Mouse (Mus musculus): ENCODE measurements around the gene Tle2. TPM values are rescaled to one million over a fixed set of nuclear protein-coding genes. Genes with fewer than 3 reads are reported as not detected.

The Tle2 gene
- total and polyA plus RNA-seq, 3 experiments: 0.45 to 3.6 (median 1.5) TPM

DNA sequence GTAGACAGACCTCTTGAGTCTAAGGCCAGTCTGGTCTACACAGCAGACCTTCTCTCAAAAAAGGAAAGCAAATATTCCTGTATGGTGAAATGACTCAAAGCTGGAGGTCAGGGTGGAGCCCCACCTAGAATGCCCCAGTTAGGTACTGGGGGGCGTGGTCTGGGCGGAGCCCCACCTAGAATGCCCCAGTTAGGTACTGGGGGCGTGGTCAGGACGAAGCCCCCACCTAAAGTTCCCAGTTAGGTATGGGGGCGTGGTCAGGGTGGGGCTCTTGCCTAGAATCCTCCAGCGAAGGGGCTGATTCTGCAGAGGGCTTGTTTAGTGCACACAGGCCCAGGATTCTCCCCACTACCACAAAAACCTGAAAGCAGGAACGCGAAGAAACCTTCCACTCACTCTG is 49.1 kb downstream of the Tle2 start:
- Histone ChIP-seq H3K36me3 (replicated peaks) (peaks cover 64% of the 10 kb centered on the region), H3K9me3 (replicated peaks) (no peaks in the 10 kb centered on the region), H3K27me3 (ENCODE audit: insufficient read depth, low read length) (no peaks in the 10 kb centered on the region), H3K4me3 (ENCODE audit: low read depth, low read length) (peak overlapping the region; percentile 3; the same call in 1 of the 2 replicates), H3K4me1 (ENCODE audit: insufficient read depth, low read depth, low read length) (peaks cover 44% of the 10 kb centered on the region)
- no peak for TF ChIP-seq GATA2 (IDR thresholded peaks at IDR 0.05; ENCODE audit: borderline replicate concordance, low read depth, low read length)
- no peak for TF ChIP-seq CTCF (IDR thresholded peaks at IDR 0.05; ENCODE audit: low read depth, low read length)
- no peak for TF ChIP-seq POLR2AphosphoS5 (IDR thresholded peaks at IDR 0.05; ENCODE audit: insufficient replicate concordance, low read depth, low read length)
- TF ChIP-seq GATA1 (IDR thresholded peaks at IDR 0.05; ENCODE audit: borderline replicate concordance, low read length): no peak
- no peak for TF ChIP-seq TAL1 (conservative IDR thresholded peaks at IDR 0.05; ENCODE audit: low read depth, low read length)
- no peak for DNase-seq (ENCODE audit: low spot score)
- ATAC-seq (ENCODE audit: extremely low read depth, insufficient number of reproducible peaks, low FRiP score, poor library complexity, severe bottlenecking): no peak

DNA sequence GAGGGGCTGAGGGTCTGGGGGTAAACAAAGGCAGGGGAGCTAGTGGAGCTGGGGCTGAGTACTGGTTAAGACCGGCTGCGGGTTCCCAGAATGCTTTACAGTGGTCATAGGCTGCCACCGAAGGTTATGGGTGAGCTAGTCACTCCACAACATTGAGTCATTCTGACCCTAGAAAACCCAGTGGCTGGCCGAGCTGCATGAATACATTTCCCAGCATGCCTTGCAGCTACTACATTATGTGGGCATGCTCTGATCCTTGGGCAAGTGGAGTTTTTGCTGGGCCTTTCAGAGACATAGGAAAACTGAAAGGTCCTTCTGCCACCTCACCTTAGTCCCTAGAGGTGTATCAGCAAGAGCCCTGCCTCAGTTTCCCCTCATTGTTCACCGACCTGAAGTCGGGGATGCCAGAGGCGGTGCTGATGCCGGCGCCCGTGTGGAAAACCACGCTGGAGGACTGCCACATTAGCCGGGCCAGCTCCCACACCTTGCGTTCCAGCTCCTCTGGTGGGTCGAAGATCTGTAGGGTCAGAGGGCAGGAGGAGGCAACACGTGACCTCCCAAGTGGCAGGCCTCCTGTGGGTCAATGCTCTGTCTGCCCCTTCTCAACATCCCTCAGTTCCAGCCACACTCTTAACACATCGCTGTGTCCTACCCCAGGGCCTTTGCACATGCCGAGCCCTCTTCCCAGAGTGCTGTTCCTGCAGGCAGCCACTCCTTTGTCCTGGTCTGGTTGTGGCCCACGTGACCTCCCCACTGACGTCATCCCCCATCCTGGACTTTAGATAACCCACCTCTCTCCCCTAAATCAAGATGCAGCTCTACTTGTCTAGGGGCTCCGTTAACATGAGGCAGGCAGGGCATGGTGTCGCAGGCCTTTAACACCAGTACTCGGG is 52.0 kb downstream of the Tle2 start:
- Histone ChIP-seq H3K36me3 (replicated peaks) (peaks cover 53% of the 10 kb centered on the region), H3K9me3 (replicated peaks) (no peaks in the 10 kb centered on the region), H3K27me3 (ENCODE audit: insufficient read depth, low read length) (peaks cover under 1% of the 10 kb centered on the region; the same call in 1 of the 2 replicates), H3K4me3 (ENCODE audit: low read depth, low read length) (peak overlapping the region; percentile 84), H3K4me1 (ENCODE audit: insufficient read depth, low read depth, low read length) (peaks cover 61% of the 10 kb centered on the region)
- DNase-seq (ENCODE audit: low spot score) (no peak), ATAC-seq (ENCODE audit: extremely low read depth, insufficient number of reproducible peaks, low FRiP score, poor library complexity, severe bottlenecking) (no peak)
- no peak for TF ChIP-seq POLR2AphosphoS5 (IDR thresholded peaks at IDR 0.05; ENCODE audit: insufficient replicate concordance, low read depth, low read length)
- no peak for TF ChIP-seq TAL1 (conservative IDR thresholded peaks at IDR 0.05; ENCODE audit: low read depth, low read length)
- TF ChIP-seq CTCF (IDR thresholded peaks at IDR 0.05; ENCODE audit: low read depth, low read length): no peak
- TF ChIP-seq GATA1 (IDR thresholded peaks at IDR 0.05; ENCODE audit: borderline replicate concordance, low read length): no peak
- no peak for TF ChIP-seq GATA2 (IDR thresholded peaks at IDR 0.05; ENCODE audit: borderline replicate concordance, low read depth, low read length)

DNA sequence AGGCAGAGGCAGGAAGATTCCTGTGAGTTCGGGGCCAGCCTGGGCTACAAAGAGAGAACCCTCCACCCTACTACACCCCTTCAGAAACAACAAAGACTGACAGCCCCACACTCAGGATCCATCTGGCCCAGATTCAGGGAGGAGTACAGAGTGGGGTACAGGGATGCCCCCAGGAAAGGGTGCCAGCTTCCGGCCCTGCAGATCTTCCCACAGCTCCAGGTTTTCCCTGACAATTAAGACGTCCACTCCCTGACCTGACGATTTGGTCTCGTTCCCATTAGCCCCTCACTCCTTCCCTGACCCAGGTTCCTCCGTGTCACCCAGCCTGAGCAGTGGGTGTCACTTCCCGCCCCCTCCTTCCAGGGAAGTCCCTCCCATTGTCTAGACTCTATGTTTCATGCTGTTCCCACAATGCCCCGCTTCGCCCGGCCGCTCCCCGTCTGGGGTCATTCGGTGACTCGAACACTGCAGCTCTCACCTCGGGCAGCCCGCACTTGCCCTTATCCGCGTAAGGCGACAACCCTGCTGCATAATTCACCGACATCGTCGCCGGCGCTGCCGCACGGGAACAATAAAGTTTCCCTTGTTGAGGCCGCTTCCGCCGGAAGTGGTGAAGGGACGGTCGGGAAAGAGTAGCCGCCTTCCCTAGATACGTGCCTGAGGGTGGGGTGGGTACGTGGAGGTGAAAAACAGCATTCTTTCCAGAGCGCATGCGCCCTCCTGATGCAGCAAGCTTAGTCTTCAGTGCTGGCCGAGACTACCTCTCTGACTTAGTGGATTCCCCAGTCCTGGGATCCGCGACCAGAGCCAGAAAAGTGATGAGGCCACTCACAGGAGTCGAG is 52.9 kb downstream of the Tle2 start, which contains the start of gene Sirt6:
Gene Sirt6 (minus strand): TSS at position 804 of the 842 bp plus-strand sequence.
- no peak for TF ChIP-seq TAL1 (conservative IDR thresholded peaks at IDR 0.05; ENCODE audit: low read depth, low read length)
- TF ChIP-seq POLR2AphosphoS5 (IDR thresholded peaks at IDR 0.05; ENCODE audit: insufficient replicate concordance, low read depth, low read length): no peak
- TF ChIP-seq GATA2 (IDR thresholded peaks at IDR 0.05; ENCODE audit: borderline replicate concordance, low read depth, low read length): no peak
- Histone ChIP-seq H3K4me3 (ENCODE audit: low read depth, low read length) (peak within 1 kb of the TSS; percentile 84), H3K27me3 (ENCODE audit: insufficient read depth, low read length) (peaks cover 2% of the 10 kb centered on the region; the same call in 1 of the 2 replicates), H3K36me3 (replicated peaks) (peaks cover 44% of the 10 kb centered on the region), H3K9me3 (replicated peaks) (no peaks in the 10 kb centered on the region), H3K4me1 (ENCODE audit: insufficient read depth, low read depth, low read length) (peaks cover 61% of the 10 kb centered on the region)
- DNase-seq (ENCODE audit: low spot score) (peak; percentile 86), ATAC-seq (ENCODE audit: extremely low read depth, insufficient number of reproducible peaks, low FRiP score, poor library complexity, severe bottlenecking) (peak; percentile 92)

DNA sequence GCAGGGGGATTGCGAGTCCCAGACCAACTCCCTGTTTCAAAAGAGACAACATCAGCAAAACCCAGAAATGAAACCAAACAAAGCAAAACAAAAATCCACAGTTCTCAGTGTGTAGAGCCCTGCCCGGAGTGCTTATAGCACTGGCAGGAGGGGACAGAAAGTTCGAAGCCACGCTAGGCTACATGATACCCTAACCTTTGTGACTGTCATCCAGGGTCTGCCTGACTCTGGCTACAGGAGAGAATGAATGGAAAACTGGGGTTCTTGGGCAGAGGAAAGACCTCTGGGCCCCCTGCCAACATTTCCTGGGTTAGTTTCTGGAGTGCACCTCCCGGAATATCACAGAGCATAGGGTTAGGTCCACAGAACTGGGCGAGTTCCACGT is 53.5 kb downstream of the Tle2 start:
- H3K27me3 ChIP-seq (ENCODE audit: insufficient read depth, low read length): peaks cover 2% of the 10 kb centered on the region; the same call in 1 of the 2 replicates
- H3K4me1 ChIP-seq (ENCODE audit: insufficient read depth, low read depth, low read length): peaks cover 60% of the 10 kb centered on the region
- H3K36me3 ChIP-seq (replicated peaks): peaks cover 38% of the 10 kb centered on the region
- no peak for TF ChIP-seq CTCF (IDR thresholded peaks at IDR 0.05; ENCODE audit: low read depth, low read length)
- no peak for TF ChIP-seq GATA1 (IDR thresholded peaks at IDR 0.05; ENCODE audit: borderline replicate concordance, low read length)
- no peak for TF ChIP-seq TAL1 (conservative IDR thresholded peaks at IDR 0.05; ENCODE audit: low read depth, low read length)
- no peak for TF ChIP-seq POLR2AphosphoS5 (IDR thresholded peaks at IDR 0.05; ENCODE audit: insufficient replicate concordance, low read depth, low read length)
- no peak for TF ChIP-seq GATA2 (IDR thresholded peaks at IDR 0.05; ENCODE audit: borderline replicate concordance, low read depth, low read length)
- H3K4me3 ChIP-seq (ENCODE audit: low read depth, low read length): peak overlapping the region; percentile 84
- no peaks in the 10 kb centered on the region for H3K9me3 ChIP-seq (replicated peaks)
- DNase-seq (ENCODE audit: low spot score): no peak
- ATAC-seq (ENCODE audit: extremely low read depth, insufficient number of reproducible peaks, low FRiP score, poor library complexity, severe bottlenecking): 0 out of 2 replicates have a peak, but pooled peaks have one; percentile 2

DNA sequence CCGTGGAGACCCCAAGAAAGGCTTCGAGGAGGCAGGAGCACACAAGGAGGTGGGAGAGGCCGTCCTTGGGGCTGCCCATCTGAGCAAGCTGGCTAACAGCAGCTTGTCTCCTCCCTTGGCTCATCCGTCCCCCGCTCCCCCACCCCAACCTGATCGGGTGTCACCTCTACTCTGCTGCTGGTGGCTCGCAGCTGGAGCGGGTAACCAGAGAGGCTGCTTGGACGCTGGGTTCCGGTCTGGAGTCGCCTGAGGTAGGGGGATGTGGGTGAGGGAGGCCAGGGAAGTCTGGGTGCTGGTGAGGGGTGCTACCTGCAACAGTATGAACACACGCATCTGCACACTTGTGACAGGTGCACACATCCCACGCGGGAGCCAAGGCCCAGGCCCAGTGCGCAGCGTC is 54.0 kb downstream of the Tle2 start, which contains the start of gene Ankrd24:
Gene Ankrd24 (plus strand): TSS at position 151 of the 400 bp plus-strand sequence.
- Histone ChIP-seq H3K36me3 (replicated peaks) (peaks cover 34% of the 10 kb centered on the region), H3K4me1 (ENCODE audit: insufficient read depth, low read depth, low read length) (peaks cover 64% of the 10 kb centered on the region), H3K27me3 (ENCODE audit: insufficient read depth, low read length) (peaks cover 2% of the 10 kb centered on the region; the same call in 1 of the 2 replicates), H3K9me3 (replicated peaks) (no peaks in the 10 kb centered on the region), H3K4me3 (ENCODE audit: low read depth, low read length) (peak within 1 kb of the TSS; percentile 84)
- DNase-seq (ENCODE audit: low spot score) (no peak), ATAC-seq (ENCODE audit: extremely low read depth, insufficient number of reproducible peaks, low FRiP score, poor library complexity, severe bottlenecking) (no peak)
- TF ChIP-seq GATA1 (IDR thresholded peaks at IDR 0.05; ENCODE audit: borderline replicate concordance, low read length) (no peak), CTCF (IDR thresholded peaks at IDR 0.05; ENCODE audit: low read depth, low read length) (no peak), TAL1 (conservative IDR thresholded peaks at IDR 0.05; ENCODE audit: low read depth, low read length) (no peak), POLR2AphosphoS5 (IDR thresholded peaks at IDR 0.05; ENCODE audit: insufficient replicate concordance, low read depth, low read length) (no peak), GATA2 (IDR thresholded peaks at IDR 0.05; ENCODE audit: borderline replicate concordance, low read depth, low read length) (no peak)

All from G1E (cell line).